Mouse (Mus musculus) ES-E14 (cell line): Measurements from ENCODE around the gene Olfr525. TPM values are rescaled to one million over a fixed set of nuclear protein-coding genes. Genes with fewer than 3 reads are reported as not detected.

Source experiments
- DNase-seq: peaks from one replicate; pipeline ENCODE4 v3.0.0-alpha.2; 2013; ENCODE audit warnings: low read depth, low spot score
- H3K27ac ChIP-seq: 2 replicates; pipeline ENCODE4 v1.5.1; 2012; ENCODE audit warnings: low read depth, mild to moderate bottlenecking, low read length, moderate library complexity, mixed read lengths; ENCODE audit not compliant: poor library complexity, insufficient read depth, severe bottlenecking
- H3K36me3 ChIP-seq: 2 replicates; pipeline ENCODE4 v1.6.1; 2012; ENCODE audit warnings: mild to moderate bottlenecking, low read length, moderate library complexity, mixed read lengths; ENCODE audit not compliant: control insufficient read depth, poor library complexity, insufficient read depth, severe bottlenecking
- H3K4me1 ChIP-seq, 2 experiments: fragments of 150-350 bp in 1 of 2; sonication (generic) in 1 of 2; 2 replicates each; pipeline ENCODE4 v1.6.1; 2012; ENCODE audit warnings: low read length in 2 of 2, mild to moderate bottlenecking in 1 of 2, mixed read lengths in 1 of 2; ENCODE audit not compliant: control insufficient read depth in 2 of 2, insufficient read depth in 2 of 2, poor library complexity in 1 of 2
- H3K4me3 ChIP-seq, 2 experiments: fragments of 150-350 bp in 1 of 2; sonication (generic) in 1 of 2; 2 replicates each; pipeline ENCODE4 v1.5.1; 2012; ENCODE audit warnings: low read length in 2 of 2, low read depth in 1 of 2, mild to moderate bottlenecking in 1 of 2, mixed read lengths in 1 of 2; ENCODE audit not compliant: insufficient read depth in 1 of 2, poor library complexity in 1 of 2, severe bottlenecking in 1 of 2
- H3K9ac ChIP-seq: 2 replicates; pipeline ENCODE4 v1.6.1; 2012; ENCODE audit warnings: low read depth, mild to moderate bottlenecking, low read length, mixed read lengths; ENCODE audit not compliant: poor library complexity, insufficient read depth, severe bottlenecking
- H3K9me3 ChIP-seq: fragments of 150-350 bp; sonication (generic); 2 replicates; pipeline ENCODE4 v1.6.1; 2012; ENCODE audit warnings: low read depth, mild to moderate bottlenecking, low read length; ENCODE audit not compliant: control insufficient read depth, insufficient read depth
- CHD2 ChIP-seq: IDR thresholded peaks from 2 replicates; pipeline ENCODE4 v1.6.1; 2014; ENCODE audit warnings: mild to moderate bottlenecking, low read depth, low read length, inconsistent platforms
- HCFC1 ChIP-seq: IDR thresholded peaks from 2 replicates; pipeline ENCODE4 v1.6.1; 2012; ENCODE audit warnings: low read length, inconsistent platforms, borderline replicate concordance; ENCODE audit not compliant: insufficient read depth
- MAFK ChIP-seq: IDR thresholded peaks from 2 replicates; pipeline ENCODE4 v1.6.1; 2014; ENCODE audit warnings: mild to moderate bottlenecking, low read depth, low read length, inconsistent platforms; ENCODE audit not compliant: insufficient read depth
- ZC3H11A ChIP-seq: IDR thresholded peaks from 2 replicates; pipeline ENCODE4 v1.6.1; 2012; ENCODE audit warnings: low read depth, mild to moderate bottlenecking, inconsistent platforms, low read length, borderline replicate concordance
- ZNF384 ChIP-seq: IDR thresholded peaks from 2 replicates; pipeline ENCODE4 v1.6.1; 2012; ENCODE audit warnings: low read depth, low read length, inconsistent platforms
- in situ Hi-C, 2 experiments: fragments of 600-800 bp; cut with MboI; formaldehyde crosslinking; loops; one replicate each; pipeline ENCODE4 v1.15.1; 2025; ENCODE audit warnings: low sequenced_read_pairs in 2 of 2, inconsistent platforms in 1 of 2; ENCODE audit not compliant: unreplicated experiment in 2 of 2
- total RNA-seq: library from RNA; depleted of rRNA; stranded (reverse); fragments of 300-350 nt; gene quantifications from 2 replicates; pipeline ENCODE4 v1.2.3, GENCODE M21; 2012

Gene Olfr525
- total RNA-seq, 1 experiment, result not detected

GRCm38 (mm10) chr7:140321135-140321534 is 477 bp downstream of the Olfr525 start:
- in situ Hi-C loops, result no loop called here
- Histone ChIP-seq H3K9ac (no peak overlapping the region), H3K4me1 (no peaks in the 10 kb centered on the region), H3K27ac (no peak overlapping the region), H3K36me3 (no peaks in the 10 kb centered on the region), H3K4me3 (no peak overlapping the region), H3K9me3 (no peaks in the 10 kb centered on the region)
- no peak for DNase-seq
- TF ChIP-seq ZNF384 (no peak), MAFK (no peak), HCFC1 (no peak), ZC3H11A (no peak), CHD2 (no peak)

- no peak overlapping the region for H3K27ac ChIP-seq
- no peak for DNase-seq
- no peaks in the 10 kb centered on the region for H3K9me3 ChIP-seq
- H3K4me3 ChIP-seq, result no peak overlapping the region
- no peak overlapping the region for H3K9ac ChIP-seq
- H3K4me1 ChIP-seq, result no peaks in the 10 kb centered on the region
- H3K36me3 ChIP-seq, result no peaks in the 10 kb centered on the region
- in situ Hi-C loops, result no loop called here
- TF ChIP-seq MAFK, result no peak
- no peak for TF ChIP-seq HCFC1
- TF ChIP-seq ZC3H11A, result no peak
- TF ChIP-seq CHD2, result no peak
- no peak for TF ChIP-seq ZNF384
Measured at GRCm38 (mm10) chr7:140329766-140330304, 9.2 kb downstream of the Olfr525 start.

DNA sequence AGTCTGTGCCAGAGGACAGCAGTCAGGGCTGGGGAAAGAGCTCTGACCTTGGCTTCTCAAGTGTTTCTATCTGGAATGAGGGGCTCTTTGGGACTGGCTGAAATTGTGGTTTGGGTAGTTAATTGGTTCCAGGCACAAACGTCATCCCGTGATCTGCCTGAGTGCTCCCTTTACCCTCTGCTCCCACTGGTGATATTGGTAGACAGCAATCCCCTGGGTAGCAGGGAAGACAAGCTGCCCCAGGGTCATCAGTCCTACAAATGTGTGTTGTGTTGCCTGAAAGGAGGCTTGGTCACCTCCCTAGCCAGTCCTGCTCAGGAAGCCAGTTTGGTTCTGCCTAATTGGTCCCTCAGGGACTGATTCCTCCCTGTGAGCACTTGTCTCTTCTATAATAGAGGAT is 13.1 kb downstream of the Olfr525 start, which contains the start of gene Olfr527:
Olfr527 (plus strand) TSS at position 301 of the 400 bp plus-strand sequence.
- no peak within 1 kb of the TSS for H3K27ac ChIP-seq
- H3K36me3 ChIP-seq, result no peaks in the 10 kb centered on the region
- in situ Hi-C loops, result no loop called here
- no peaks in the 10 kb centered on the region for H3K9me3 ChIP-seq
- H3K4me3 ChIP-seq, result no peak within 1 kb of the TSS
- no peak within 1 kb of the TSS for H3K9ac ChIP-seq
- H3K4me1 ChIP-seq, result no peaks in the 10 kb centered on the region
- DNase-seq, result no peak
- TF ChIP-seq CHD2 (no peak), HCFC1 (no peak), ZNF384 (no peak)

- TF ChIP-seq CHD2 (no peak), ZC3H11A (no peak), ZNF384 (no peak), MAFK (no peak), HCFC1 (no peak)
- H3K36me3 ChIP-seq, result no peaks in the 10 kb centered on the region
- H3K27ac ChIP-seq, result no peak within 1 kb of the TSS
- in situ Hi-C loops, result no loop called here
- no peaks in the 10 kb centered on the region for H3K4me1 ChIP-seq
- DNase-seq, result no peak
- H3K9ac ChIP-seq, result no peak within 1 kb of the TSS
- no peaks in the 10 kb centered on the region for H3K9me3 ChIP-seq
- no peak within 1 kb of the TSS for H3K4me3 ChIP-seq
Measured at GRCm38 (mm10) chr7:140361571-140361970, 40.9 kb downstream of the Olfr525 start, which contains the start of gene Olfr60. Gene Olfr60 (minus strand): TSS chr7:140361671.

GRCm38 (mm10) chr7:140374300-140374699 is 53.6 kb downstream of the Olfr525 start:
- Histone ChIP-seq H3K4me1 (no peaks in the 10 kb centered on the region), H3K4me3 (no peak overlapping the region), H3K9ac (no peak overlapping the region), H3K9me3 (no peaks in the 10 kb centered on the region), H3K27ac (no peak overlapping the region), H3K36me3 (no peaks in the 10 kb centered on the region)
- in situ Hi-C loops, result no loop called here
- no peak for DNase-seq
- TF ChIP-seq MAFK (no peak), CHD2 (no peak), HCFC1 (no peak), ZC3H11A (no peak), ZNF384 (no peak)
